Mouse (Mus musculus) ES-Bruce4 (cell line): Measurements from ENCODE around the gene Fgf15. TPM values are rescaled to one million over a fixed set of nuclear protein-coding genes. Genes with fewer than 3 reads are reported as not detected.
A peak's percentile ranks its signal among the peaks of the same experiment; 100 is the strongest.

Experiments used
- H3K27ac ChIP-seq: 2 replicates; pipeline ENCODE4 v1.5.1; 2012; ENCODE audit warnings: low read length, inconsistent platforms; ENCODE audit not compliant: insufficient read depth
- H3K27me3 ChIP-seq: 2 replicates; pipeline ENCODE4 v1.6.1; 2012; ENCODE audit warnings: mild to moderate bottlenecking, low read length, inconsistent platforms; ENCODE audit not compliant: control insufficient read depth, poor library complexity, insufficient read depth, severe bottlenecking
- H3K36me3 ChIP-seq: 2 replicates; pipeline ENCODE4 v1.6.1; 2012; ENCODE audit warnings: inconsistent platforms, mild to moderate bottlenecking, low read length, moderate library complexity; ENCODE audit not compliant: control insufficient read depth, poor library complexity, insufficient read depth, severe bottlenecking
- H3K4me1 ChIP-seq: one replicate; pipeline ENCODE4 v1.8.1; 2011; ENCODE audit warnings: low read length; ENCODE audit not compliant: control insufficient read depth, insufficient read depth
- H3K4me3 ChIP-seq: 2 replicates; pipeline ENCODE4 v1.5.1; 2011; ENCODE audit warnings: low read depth, mild to moderate bottlenecking, low read length
- H3K9ac ChIP-seq: 2 replicates; pipeline ENCODE4 v1.6.1; 2012; ENCODE audit warnings: low read depth, mild to moderate bottlenecking, inconsistent platforms; ENCODE audit not compliant: poor library complexity, severe bottlenecking
- H3K9me3 ChIP-seq: replicated peaks from 2 replicates; pipeline ENCODE4 v1.6.1; 2012; ENCODE audit warnings: mild to moderate bottlenecking, low read length, inconsistent platforms; ENCODE audit not compliant: control insufficient read depth, poor library complexity, insufficient read depth, severe bottlenecking
- CTCF ChIP-seq: IDR thresholded peaks from one replicate; pipeline ENCODE4 v1.8.1; 2011; ENCODE audit warnings: low read depth, low read length
- EP300 ChIP-seq: IDR thresholded peaks from 2 replicates; pipeline ENCODE4 v1.6.1; 2011; ENCODE audit warnings: low read depth, low read length; ENCODE audit not compliant: insufficient read depth
- POLR2A ChIP-seq: IDR thresholded peaks from one replicate; pipeline ENCODE4 v1.8.1; 2011; ENCODE audit warnings: low read length; ENCODE audit not compliant: insufficient read depth
- polyA plus RNA-seq: library from polyadenylated mRNA; stranded (reverse); fragments of >200 nt; gene quantifications from 2 replicates; pipeline ENCODE4 v1.2.4, GENCODE M21; 2011; ENCODE audit warnings: low read depth; ENCODE audit not compliant: missing spikeins, insufficient read depth, insufficient read length

Gene Fgf15
- polyA plus RNA-seq, 1 experiment, result 3.3 TPM

DNA sequence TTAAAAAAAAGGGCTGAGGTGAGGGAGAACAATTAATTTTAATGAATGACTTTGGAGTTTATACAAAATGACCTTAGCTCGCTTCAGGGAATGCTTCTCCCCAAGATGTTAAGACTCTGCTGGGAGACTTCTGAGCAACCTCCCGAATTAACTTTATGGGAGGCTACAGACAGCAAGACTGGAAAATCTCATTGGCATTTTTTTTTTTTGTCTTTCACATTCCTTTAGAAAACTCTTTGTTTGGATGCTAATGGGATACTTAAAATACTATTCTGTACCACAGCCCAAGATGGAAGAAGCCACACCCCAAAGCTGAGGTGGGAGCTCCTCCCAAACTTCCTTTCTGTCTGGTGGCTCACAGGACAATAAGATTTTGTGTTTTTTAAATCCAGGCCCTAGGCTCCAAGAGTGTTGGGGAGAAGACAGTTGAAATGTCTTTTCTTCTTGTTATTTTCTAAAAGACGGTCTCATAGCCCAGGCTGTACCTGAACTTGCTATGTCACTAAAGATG, 32.1 kb upstream of the Fgf15 start:
- Histone ChIP-seq H3K9ac (peak overlapping the region; percentile 93), H3K27me3 (no peaks in the 10 kb centered on the region), H3K9me3 (no peaks in the 10 kb centered on the region), H3K4me3 (peak overlapping the region; percentile 36), H3K36me3 (peaks cover 31% of the 10 kb centered on the region), H3K27ac (peak overlapping the region; percentile 97), H3K4me1 (peaks cover 7% of the 10 kb centered on the region)
- TF ChIP-seq CTCF, result no peak
- no peak; the same call in 1 of the 2 replicates for TF ChIP-seq EP300
- no peak for TF ChIP-seq POLR2A

DNA sequence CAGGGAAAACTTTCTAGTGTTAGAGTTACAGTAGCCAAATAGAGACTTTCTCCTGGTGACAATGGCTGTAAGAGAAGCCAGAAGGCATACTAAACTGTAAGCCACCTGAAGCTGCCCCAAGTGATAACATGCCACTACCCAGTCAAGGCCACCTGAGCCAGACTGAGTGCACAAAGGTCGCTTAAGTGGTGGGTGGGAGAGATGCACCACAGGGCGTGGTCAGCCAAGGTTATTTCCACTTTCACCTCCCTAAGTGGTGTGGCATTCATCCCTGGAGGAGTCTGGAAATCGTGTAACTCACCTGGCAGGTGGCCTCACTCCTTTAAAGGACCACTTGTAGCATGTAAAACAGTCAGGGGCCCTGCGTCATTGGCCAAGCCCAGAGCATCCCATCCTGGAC, 29.2 kb upstream of the Fgf15 start:
- H3K4me3 ChIP-seq, result no peak overlapping the region
- TF ChIP-seq POLR2A, result no peak
- no peak for TF ChIP-seq CTCF
- TF ChIP-seq EP300, result peak; percentile 92
- peak overlapping the region; percentile 94 for H3K27ac ChIP-seq
- no peaks in the 10 kb centered on the region for H3K27me3 ChIP-seq
- H3K9ac ChIP-seq, result no peak overlapping the region
- peaks cover 31% of the 10 kb centered on the region for H3K36me3 ChIP-seq
- peaks cover 13% of the 10 kb centered on the region for H3K4me1 ChIP-seq
- no peaks in the 10 kb centered on the region for H3K9me3 ChIP-seq

DNA sequence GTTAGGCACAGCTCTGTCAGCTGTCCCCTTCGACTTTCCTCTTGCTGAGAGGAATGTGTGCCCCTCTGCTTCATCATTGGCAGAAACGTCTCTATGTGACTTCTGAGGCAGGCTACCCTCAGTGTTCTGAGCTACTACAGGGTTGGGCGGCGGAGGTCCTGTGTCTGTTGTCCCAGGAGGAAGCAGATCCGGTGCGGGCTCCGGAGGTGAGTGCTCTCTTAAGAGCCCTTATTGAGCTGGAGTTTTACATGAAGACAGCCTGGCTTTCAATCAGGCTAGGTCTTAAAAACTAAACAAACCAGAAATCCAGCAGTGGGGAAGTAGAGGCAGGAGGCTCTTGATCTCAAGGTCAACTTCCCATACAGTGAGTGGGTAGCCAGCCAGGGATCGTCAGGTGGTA, 28.7 kb upstream of the Fgf15 start:
- H3K9me3 ChIP-seq, result no peaks in the 10 kb centered on the region
- H3K9ac ChIP-seq, result no peak overlapping the region
- H3K4me1 ChIP-seq, result peaks cover 13% of the 10 kb centered on the region
- TF ChIP-seq POLR2A, result no peak
- TF ChIP-seq CTCF, result no peak
- no peak for TF ChIP-seq EP300
- H3K4me3 ChIP-seq, result no peak overlapping the region
- no peaks in the 10 kb centered on the region for H3K27me3 ChIP-seq
- peaks cover 27% of the 10 kb centered on the region for H3K36me3 ChIP-seq
- peak overlapping the region; percentile 94 for H3K27ac ChIP-seq

DNA sequence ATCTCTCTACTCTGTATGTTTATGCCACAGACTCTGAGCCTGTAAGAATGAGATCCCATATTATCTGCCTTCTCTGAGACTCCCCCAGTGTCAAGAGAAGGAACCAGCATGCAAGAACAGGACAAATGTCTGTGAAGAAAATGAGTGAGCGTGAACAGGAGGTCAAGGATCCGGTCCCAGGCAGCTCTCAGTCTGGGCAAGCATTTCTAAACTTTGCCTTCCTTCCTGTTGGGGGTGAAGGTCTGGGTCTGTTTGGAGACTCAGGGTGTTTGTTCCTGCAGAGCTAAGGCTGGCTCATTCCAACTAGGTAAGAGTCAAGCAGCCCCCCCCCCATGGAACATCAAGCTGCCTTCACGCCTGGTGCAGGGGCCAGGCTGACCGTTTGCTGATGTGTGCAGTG, 23.9 kb upstream of the Fgf15 start:
- TF ChIP-seq CTCF (no peak), POLR2A (no peak), EP300 (no peak)
- Histone ChIP-seq H3K4me3 (no peak overlapping the region), H3K4me1 (peaks cover 22% of the 10 kb centered on the region), H3K9ac (no peak overlapping the region), H3K36me3 (no peaks in the 10 kb centered on the region), H3K27ac (no peak overlapping the region; the same call in 1 of the 2 replicates), H3K9me3 (no peaks in the 10 kb centered on the region), H3K27me3 (no peaks in the 10 kb centered on the region)

DNA sequence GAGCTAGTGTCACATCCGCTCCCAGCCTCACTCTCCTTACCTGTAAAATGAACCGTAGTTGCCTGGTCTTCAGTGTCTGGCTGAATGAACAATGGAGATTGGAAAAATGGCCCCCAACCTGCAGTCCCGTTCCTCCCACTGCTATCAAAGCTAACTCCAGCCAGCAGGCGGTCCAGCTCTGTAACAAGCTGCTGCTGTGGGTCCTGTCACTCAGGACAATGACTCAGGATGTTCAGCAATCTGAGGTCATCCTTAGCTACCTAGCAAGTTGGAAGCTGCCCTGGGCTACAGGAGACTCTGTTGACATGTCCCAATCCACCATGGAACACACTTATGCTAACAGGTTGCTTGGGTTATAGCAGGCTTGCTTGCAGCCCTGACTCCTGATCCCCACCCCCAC, 23.2 kb upstream of the Fgf15 start:
- TF ChIP-seq EP300 (no peak), CTCF (no peak), POLR2A (no peak)
- Histone ChIP-seq H3K9ac (no peak overlapping the region), H3K36me3 (no peaks in the 10 kb centered on the region), H3K9me3 (no peaks in the 10 kb centered on the region), H3K4me1 (peaks cover 21% of the 10 kb centered on the region), H3K27me3 (no peaks in the 10 kb centered on the region), H3K27ac (no peak overlapping the region), H3K4me3 (no peak overlapping the region)

DNA sequence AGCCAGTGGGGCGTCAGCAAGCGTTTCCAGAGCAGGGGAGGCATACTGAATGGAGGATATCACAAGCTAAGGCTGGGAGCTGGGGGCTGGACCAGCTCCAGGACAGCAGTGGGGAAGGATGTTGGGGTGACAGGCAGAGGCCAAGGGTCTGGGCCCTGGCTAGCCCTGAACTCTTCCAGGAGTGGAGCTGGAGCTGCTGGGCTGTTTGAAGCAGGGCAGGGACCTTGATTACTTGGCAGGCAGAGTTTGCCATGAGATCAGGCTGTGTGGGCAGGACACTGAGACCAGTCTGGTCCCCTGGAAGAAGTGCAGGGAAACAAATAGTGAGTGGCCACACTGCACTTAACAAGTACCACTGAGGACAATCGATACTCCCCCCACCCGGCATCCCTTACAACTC, 22.1 kb upstream of the Fgf15 start:
- no peaks in the 10 kb centered on the region for H3K27me3 ChIP-seq
- no peaks in the 10 kb centered on the region for H3K36me3 ChIP-seq
- H3K4me1 ChIP-seq, result peaks cover 21% of the 10 kb centered on the region
- H3K9ac ChIP-seq, result no peak overlapping the region
- no peaks in the 10 kb centered on the region for H3K9me3 ChIP-seq
- TF ChIP-seq CTCF (no peak), POLR2A (no peak), EP300 (no peak)
- H3K4me3 ChIP-seq, result no peak overlapping the region
- H3K27ac ChIP-seq, result no peak overlapping the region
